Mouse (Mus musculus): ENCODE measurements around the gene Use1. TPM values are rescaled to one million over a fixed set of nuclear protein-coding genes. Genes with fewer than 3 reads are reported as not detected.
A peak's percentile ranks its signal among the peaks of the same experiment; 100 is the strongest.
"Not testable (repeated sequence)": the region's sequence is repeated elsewhere in the genome, so short reads cannot be mapped to it uniquely, and the experiment has no call there.

The Use1 gene
- 10 to 100 TPM; 84.5 to 94.0 TPM for total RNA-seq (2021)
- long read RNA-seq, experiment 1, partial matches to known transcripts = 0 of 2 reads
- long read RNA-seq, experiment 1, other reads (novel, unspliced or antisense) = 2 of 2 reads
- long read RNA-seq, experiment 2, partial matches to known transcripts = 2 of 6 reads
- long read RNA-seq, experiment 2, other reads (novel, unspliced or antisense) = 3 of 6 reads

DNA sequence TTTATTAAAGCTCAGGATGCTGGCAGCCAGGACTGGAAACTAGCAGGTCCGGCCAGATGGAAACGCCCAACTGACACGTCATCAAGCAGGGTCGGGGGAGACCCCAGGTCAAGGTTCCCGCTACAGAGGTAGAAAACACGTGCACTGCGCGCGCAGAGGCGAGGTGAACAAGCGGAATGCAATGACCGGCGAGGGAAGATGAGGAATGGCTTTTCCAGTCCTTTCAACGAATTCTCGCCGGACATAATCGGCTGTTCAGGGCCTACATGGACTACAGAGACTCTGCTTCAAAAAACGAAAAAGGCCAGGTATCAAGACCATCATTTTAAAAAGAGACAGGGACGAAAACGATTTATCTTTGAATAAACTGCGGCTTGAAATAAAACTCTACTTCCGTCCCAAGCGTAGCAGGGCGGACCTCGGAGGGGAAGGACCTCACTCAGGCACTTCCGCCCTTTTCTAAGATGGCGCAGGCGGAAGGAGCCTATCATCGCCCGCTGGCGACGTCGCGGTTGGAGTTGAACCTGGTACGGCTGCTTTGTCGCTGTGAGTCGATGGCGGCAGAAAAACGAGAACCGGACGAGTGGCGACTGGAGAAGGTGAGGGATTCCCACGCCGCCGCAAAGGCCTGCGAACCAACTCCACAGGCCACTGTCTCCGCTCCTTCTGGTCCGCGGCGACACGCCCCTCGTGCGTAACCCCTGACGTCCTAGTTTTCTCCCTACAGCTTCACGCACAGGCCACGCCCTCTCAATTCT is at the start of gene Use1:
Gene Use1 (plus strand): TSS at position 78 of the 758 bp plus-strand sequence.
- peak; percentile 86 to 88 for DNase-seq (ENCODE audit: low spot score in 2 of 2)
- intact Hi-C loops (cut with DNase I) = no loop called here

DNA sequence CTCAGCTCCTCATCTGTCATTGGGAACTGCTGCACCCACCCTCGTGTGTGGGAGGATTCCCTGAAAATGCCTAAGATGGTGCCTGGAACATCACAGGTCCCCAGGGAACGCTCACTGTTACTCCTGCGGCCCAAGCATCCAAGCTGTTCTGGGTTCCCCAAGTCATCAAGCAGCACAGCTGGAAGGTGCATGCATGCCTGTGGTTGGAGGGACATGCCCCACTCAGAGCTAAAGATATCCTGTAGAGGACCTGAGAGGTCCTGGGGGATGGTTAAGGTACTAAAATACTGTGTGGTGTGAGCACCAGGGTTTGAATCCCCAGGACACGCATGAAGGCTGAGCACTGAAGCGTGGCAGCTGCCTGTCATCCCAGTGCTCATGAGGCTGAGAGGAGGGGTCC is 48.0 kb upstream of the Use1 start:
- intact Hi-C loops (cut with DNase I); DNase-seq (ENCODE audit: low spot score in 2 of 2): not testable (repeated sequence)

DNA sequence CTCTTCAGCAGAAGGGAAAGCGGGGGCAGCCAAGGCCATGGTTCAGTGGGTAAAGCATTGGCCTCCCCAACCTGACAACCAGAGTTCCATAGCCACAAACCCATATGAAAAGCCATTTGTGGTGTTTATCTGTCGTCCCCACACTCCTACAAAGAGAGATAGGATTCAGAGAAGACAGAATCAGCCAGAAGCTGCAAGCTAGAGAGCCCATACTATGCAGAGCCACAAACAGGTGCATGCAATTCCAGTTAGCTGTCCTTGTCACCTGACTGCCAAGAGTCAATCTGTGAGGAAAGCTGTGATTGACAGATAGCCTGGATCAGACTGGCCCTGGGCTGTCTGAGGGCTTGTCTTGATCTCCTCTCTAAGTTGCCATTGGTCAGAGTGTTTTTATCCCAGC is 46.9 kb upstream of the Use1 start:
- intact Hi-C loops (cut with DNase I); DNase-seq (ENCODE audit: low spot score in 2 of 2): not testable (repeated sequence)

DNA sequence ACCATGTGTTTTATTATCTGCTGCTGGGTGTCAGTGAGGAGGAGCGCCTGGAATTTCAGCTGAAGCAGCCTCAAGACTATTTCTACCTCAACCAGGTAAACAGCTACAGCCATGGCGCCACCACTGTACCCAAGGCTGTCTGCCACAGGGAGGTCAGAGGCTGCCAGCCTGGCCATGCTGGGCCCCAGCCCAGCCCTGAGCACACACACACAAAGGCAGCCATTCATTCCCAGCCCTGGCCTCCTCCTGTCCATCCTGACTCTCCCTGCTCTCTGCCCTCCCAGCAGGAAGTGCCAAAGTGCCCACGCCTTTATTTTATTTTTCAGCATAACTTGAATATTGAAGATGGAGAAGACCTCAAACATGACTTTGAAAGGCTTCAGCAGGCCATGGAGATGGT is 43.7 kb upstream of the Use1 start:
- intact Hi-C loops (cut with DNase I) = no loop called here
- no peak for DNase-seq (ENCODE audit: low spot score in 2 of 2)

DNA sequence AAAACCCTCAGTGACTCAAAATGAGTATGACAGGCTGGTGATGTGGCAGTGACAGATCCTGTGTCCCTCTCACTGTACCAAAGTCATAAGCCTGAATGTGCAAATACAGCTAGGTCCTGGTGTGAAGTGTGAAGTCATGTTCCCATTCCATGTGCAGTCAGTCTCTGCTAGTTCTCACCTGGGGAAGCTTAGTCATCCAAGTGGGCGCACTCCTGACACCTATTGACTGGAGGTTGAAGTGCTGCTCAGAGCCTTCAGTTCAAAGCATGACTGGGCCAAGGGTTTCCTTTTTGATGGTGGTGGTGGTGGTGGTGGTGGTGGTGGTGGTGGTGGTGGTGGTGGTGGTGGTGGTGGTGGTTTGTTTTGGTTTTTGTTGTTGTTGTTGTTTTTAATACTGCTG is 41.8 kb upstream of the Use1 start:
- intact Hi-C loops (cut with DNase I) = no loop called here
- DNase-seq (ENCODE audit: low spot score in 2 of 2) = peak; percentile 12 to 31

DNA sequence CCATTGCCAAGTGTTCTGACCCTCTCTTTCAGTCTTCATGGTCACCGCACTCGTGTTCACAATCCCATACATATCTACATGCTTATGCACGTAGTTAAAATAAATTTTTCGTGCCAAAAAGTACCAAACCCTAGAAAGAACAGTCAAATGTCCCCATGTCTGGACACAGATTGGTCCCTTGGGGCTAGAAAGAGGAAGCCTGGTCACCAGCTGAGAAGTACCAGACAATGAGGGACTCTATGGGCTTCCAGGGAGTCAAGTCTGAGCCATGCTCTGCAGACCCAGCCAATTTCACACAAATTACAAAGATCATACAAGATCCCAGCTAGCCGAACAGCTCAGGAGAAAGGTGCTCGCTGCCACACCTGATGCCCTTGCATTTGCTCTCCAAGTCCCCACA is 28.8 kb upstream of the Use1 start:
- intact Hi-C loops (cut with DNase I); DNase-seq (ENCODE audit: low spot score in 2 of 2): not testable (repeated sequence)

DNA sequence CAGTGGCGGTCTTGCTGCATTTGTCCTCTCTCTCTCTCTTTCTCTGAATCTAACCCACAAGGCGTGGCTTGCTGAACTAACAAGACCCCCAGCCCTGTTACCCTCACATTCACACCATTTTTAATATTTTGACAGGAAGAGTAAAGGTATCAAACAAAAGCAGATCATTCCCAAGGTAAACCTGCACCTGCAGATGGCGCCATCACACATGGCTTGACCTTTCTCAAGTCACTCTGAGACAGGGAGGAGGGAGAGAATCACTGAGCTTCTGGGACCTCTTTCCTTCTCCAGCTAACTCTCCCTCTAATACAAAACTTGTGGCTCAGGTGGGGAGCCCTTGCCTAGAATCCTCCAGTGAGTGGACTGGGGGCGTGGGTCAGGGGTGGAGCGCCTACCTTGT is 26.0 kb upstream of the Use1 start:
- no peak for DNase-seq (ENCODE audit: low spot score in 2 of 2)
- intact Hi-C loops (cut with DNase I) = no loop called here

DNA sequence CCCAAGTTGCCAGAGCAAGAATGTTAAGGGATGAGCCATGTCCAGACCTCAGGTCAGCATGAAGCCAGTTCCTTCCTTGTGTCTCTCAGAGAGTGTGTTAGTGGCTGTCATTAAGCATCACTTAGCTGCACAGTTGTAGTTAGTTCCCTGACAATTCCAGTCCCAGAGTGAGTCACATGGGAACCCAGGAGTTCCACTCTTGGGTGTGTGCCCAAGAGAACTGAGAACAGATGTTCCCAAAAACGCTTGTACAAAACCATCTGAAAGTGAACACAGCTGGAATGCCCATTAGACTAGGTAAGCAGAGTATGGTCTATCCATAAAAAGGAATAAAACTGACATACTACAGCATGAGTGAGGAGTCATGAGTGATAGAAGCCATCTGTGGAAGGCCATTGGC is 20.1 kb upstream of the Use1 start:
- intact Hi-C loops (cut with DNase I) = no loop called here
- no peak for DNase-seq (ENCODE audit: low spot score in 2 of 2)

DNA sequence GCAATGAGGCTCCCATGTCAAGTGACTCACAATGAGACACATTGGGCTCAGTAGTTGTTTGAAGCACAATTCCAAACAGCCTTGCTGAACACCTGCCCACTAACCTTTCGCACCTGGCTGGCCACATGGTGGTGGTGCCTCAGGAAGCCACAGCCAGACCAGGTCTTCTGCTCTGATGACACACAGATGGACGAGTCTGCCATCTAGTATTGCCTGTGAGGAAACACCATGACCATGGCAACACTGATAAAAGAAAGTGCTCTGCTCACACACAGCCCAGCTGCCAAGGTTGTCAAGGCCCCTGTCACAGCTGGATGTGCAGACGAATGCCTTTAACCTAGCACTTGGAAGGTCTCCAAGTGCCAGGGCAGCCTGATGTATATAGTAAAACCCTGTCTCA is 15.5 kb upstream of the Use1 start:
- intact Hi-C loops (cut with DNase I) = no loop called here
- no peak for DNase-seq (ENCODE audit: low spot score in 2 of 2)

DNA sequence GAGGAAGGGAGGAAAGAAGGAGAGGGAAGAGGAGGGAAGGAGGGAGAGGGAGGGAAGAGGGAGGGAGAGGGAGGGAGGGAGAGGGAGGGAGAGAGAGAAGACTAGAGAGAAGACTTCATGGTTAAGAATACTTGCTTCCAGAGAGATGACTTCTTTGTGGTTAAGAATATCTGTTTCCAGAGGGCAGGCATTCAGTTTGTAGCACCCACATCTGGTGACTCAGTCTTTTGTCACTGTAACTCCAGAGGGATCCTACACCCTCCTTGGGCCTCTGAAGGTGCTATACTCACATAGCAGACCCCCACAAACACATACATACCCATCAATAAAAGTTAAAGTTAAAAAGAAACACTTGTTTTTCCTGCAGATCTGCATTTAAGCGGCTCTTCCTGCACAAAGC is 15.1 kb upstream of the Use1 start:
- intact Hi-C loops (cut with DNase I) = no loop called here

DNA sequence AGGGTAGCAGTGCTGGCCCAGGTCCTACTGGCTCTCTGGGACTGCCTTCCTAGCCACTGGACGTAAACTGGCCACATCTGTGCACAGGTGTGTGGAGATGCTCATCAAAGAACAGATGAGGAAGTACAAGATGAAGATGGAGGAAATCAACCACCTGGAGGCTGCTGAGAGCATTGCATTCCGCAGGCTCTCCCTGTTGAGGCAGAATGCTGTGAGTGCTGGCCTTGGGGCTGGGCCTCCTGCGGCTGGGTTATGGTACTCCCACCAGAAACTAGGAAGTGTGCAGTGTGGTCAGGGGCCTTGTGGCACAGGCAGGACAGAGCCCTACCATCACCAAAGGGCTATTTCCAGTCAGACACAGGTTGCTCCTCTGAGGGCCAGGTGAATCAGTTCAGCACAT is 8.6 kb upstream of the Use1 start:
- no peak for DNase-seq (ENCODE audit: low spot score in 2 of 2)
- intact Hi-C loops (cut with DNase I) = no loop called here

More for the DNA sequence above, 15.1 kb upstream of the Use1 start:
- DNase-seq (ENCODE audit: low spot score in 2 of 2) = no peak

DNA sequence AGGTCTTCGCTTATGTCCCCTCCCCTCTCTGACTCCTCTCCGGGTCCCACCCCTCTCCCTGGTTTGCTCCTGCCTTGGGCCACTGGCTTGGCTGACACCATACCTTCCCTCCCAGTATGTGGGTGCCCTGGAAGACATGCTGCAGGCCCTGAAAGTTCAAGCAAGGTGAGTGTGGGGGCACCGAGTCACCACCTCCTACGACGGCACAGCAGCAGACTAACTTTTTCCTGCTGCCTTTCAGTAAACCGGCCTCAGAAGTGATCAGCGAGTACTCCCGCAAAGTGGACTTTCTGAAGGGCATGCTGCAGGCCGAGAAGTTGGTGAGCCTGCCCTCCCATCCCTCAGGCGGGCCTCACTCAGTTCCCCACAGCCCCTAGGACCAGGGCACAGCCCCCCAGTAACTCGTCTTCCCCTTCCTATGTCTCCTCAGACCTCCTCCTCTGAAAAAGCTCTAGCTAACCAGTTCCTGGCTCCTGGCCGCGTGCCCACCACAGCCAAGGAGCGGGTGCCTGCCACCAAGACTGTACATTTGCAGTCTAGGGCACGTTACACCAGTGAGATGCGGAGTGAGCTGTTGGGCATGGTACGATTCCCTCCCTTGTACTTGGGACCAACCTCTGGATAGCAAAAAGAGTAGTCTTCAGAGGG is 1.0 kb downstream of the Use1 start:
- intact Hi-C loops (cut with DNase I) = no loop called here
- no peak for DNase-seq (ENCODE audit: low spot score in 2 of 2)

DNA sequence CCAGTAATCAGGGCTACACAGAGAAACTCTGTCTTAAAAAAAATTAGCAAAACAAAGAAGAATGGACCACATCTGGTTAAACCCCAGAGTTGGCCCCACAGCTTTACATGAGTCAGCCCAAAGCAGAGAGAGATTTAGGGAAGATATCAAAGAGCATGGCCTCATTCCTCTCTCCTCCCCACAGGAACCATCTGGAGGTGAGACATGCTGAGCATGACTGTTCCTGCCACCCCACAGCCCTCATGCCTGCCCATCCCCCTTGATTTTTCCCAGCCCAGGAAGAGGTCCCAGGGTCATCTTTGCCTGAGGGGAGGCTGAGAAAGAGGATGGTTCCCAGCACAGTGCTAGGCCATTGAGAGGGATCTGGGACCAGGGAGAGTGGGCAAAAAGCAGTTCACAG is 1.7 kb downstream of the Use1 start:
- intact Hi-C loops (cut with DNase I) = no loop called here
- DNase-seq (ENCODE audit: low spot score in 2 of 2) = no peak

DNA sequence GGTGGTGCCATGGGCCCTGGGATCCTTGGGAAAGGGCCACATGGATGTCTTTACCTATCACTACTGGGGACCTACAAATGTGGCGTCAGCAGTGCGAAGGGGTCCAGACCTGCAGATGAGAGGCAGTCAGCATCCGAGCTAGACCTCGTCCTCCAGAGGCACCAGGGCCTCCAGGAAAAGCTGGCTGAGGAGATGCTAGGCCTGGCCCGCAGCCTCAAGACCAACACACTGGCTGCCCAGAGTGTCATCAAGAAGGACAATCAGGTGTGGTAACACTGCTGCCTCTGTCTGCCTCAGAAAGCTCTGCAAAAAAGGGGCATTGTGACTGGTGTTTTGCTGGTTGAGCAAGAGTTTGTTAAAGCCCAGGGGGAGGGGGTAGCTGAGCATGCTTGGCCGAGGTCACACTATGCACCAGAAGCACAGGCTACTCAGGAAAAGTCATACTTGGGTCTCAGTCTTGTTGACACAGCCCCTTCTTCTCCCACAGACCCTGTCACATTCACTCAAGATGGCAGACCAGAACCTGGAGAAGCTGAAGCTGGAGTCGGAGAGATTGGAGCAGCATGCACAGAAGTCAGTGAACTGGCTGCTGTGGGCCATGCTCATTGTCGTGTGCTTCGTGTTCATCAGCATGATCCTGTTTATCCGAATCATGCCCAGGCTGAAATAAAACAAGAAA is 2.5 kb downstream of the Use1 start:
- no peak for DNase-seq (ENCODE audit: low spot score in 2 of 2)
- intact Hi-C loops (cut with DNase I) = no loop called here

DNA sequence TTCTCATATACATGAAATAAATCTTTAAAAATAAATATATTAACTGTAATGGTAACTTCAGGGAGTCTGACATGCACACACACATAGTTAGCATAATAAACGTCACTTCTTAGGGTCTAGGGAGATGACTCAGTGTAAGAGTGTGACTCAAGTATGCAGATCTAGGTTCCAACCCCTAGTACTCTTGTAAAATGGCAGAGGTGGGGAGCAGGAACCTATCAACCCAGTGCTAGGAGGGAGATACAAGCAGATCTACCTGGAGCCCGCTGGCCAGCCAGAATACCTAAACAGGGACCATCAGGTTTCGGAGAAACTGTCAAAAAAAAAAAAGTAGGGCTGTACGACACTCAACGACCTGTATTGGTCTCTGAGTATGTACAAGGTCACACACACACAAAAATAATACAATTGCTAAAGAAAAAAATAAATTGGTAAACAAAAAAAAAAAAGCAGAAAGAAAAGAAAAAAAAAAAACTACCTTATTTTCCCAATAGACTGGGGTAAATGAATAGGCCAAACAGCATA is 4.1 kb downstream of the Use1 start:
- intact Hi-C loops (cut with DNase I) = loop anchor here (10.0 kb wide), 1 partner anchor 476 kb away; the partner anchor contains the start of genes Rpl18a and Slc5a5
- no peak for DNase-seq (ENCODE audit: low spot score in 2 of 2)

DNA sequence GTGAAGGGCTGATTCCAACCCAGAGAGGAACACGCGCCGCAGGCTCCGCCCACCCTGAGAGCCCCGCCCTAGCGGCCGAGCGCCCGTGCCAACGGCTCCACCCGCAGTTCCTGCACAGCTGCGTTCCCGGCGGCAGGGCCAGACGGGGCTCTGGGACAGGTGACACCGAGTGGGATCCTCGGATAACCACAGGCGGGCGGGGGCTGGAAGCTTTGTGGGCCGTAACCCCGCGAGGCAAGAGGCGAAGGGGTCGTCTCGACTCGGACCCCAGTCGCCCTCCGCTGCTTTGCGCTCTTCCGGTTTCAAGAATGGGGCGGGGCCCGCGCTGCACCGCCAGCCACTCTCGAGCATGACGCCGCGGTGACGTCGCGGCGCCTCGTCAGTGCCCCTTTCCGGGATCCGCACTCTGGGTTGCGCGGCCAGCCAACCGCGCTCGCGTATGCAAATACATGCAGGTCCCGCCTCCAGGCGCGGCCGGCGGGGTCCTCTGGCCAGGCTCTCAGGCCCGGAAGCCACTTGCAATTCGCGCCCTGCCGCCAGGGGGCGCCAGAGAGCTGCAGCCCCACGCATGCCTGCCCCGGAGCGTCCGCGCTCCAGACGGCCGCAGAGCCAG is 4.7 kb downstream of the Use1 start, which contains the start of gene Ocel1:
Gene Ocel1 (plus strand): TSS at position 63 of the 613 bp plus-strand sequence.
- peak; percentile 98 for DNase-seq (ENCODE audit: low spot score in 2 of 2)
- intact Hi-C loops (cut with DNase I) = loop anchor here (10.0 kb wide), 1 partner anchor 477 kb away; the partner anchor contains the start of genes Rpl18a and Slc5a5

DNA sequence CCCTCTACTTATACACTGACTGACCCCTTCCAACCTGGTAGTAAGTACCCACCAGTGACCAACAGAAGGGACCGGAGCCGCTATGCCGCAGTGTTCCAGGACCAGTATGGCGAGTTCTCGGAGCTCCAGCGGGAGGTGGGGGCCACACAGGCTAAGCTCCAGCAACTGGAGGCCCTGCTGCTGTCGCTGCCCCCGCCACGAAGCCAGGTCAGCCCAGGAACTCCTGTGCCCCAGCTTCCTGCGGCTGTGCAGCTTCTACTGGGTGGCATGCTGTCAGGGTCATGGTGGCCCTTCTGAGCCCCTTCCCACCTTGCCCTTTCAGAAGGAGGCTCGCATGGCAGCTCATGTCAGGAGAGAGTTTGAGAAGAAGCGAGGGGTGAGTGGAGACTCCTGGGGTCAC is 5.8 kb downstream of the Use1 start:
- no peak for DNase-seq (ENCODE audit: low spot score in 2 of 2)
- intact Hi-C loops (cut with DNase I) = loop anchor here (10.0 kb wide), 1 partner anchor 478 kb away; the partner anchor contains the start of genes Rpl18a and Slc5a5

DNA sequence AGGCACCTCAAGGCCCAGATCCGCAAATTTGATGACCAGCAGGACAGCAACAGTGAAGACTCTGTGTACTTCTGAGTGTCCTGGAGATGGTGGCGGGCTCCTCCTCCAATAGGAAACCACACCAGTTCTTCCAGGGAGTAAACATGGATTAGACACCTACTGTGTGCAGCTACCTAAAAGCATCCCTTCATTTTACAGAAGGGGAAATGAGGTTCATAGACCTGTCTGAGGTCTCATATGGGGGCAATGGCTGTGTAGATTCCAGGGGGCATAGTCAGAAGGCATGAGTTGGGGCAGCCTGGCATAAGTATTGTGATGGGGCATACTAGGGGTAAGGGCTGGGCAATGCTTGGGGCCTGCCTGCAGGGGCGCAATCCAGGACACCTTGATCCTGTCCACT is 6.4 kb downstream of the Use1 start:
- no peak for DNase-seq (ENCODE audit: low spot score in 2 of 2)
- intact Hi-C loops (cut with DNase I) = loop anchor here (10.0 kb wide), 1 partner anchor 478 kb away; the partner anchor contains the start of genes Rpl18a and Slc5a5

DNA sequence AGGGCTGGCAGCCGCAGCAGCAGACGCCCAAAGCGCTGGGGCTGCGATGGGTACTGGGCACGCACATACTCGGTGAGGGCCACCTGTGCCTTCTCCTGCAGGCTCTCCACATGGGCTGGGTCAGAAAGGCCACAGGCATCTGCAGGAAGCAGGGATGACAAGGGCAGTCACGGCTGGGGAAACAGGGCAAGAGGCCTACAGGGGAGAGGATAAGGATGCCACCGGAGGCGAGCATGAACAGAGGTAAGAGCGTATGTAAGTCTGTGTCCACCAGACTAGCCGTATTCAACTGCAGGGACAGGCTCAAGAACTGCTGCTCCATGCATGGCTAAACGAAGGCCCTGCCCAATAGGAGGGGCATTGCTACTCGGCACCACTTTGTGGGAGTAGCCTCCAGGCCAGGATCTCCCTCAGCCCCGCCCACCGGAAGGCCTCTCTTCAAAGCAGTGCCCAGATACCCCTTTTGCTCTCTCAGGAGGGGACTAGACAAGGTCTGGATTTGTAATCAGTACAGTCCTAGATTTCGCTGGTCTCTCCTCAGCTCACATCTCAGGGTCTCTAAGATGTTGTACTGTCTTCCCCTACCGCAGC is 8.1 kb downstream of the Use1 start:
- no peak for DNase-seq (ENCODE audit: low spot score in 2 of 2)
- intact Hi-C loops (cut with DNase I) = loop anchor here (10.0 kb wide), 1 partner anchor 480 kb away; the partner anchor contains the start of genes Rpl18a and Slc5a5

Data from left cerebral cortex, postnatal 14 days (tissue).